Mouse (Mus musculus) C3H10T1/2 (cell line): ENCODE data around the gene Gspt1. TPM values are rescaled to one million over a fixed set of nuclear protein-coding genes. Genes with fewer than 3 reads are reported as not detected.

ENCODE experiments used
- polyA plus RNA-seq, 2 experiments: library from polyadenylated mRNA; unstranded; fragments of >200 nt; fragmentation: generic; extraction: Trizol; gene quantifications; one replicate each; pipeline ENCODE4 v1.2.1; 2012; ENCODE audit warnings: missing spikeins in 2 of 2

The Gspt1 gene
- 10 to 100 TPM; 13.6 to 37.6 TPM for polyA plus RNA-seq

GRCm38 (mm10) chr16:11253898-11254722, at the start of gene Gspt1:
Gspt1 (minus strand) TSS chr16:11254325.

GRCm38 (mm10) chr16:11202571-11203554, 51.3 kb downstream of the Gspt1 start, which contains the start of gene Rsl1d1:
Rsl1d1 (minus strand) TSS chr16:11203331.

GRCm38 (mm10) chr16:11176208-11176883, 77.8 kb downstream of the Gspt1 start, which contains the start of gene Zc3h7a:
Zc3h7a (minus strand) TSS chr16:11176393.

Other genes starting within 250 kb of the Gspt1 start
- gene Snn, start 193.4 kb downstream of the Gspt1 start, polyA plus RNA-seq: 10 to 100 TPM in 1 of 2 experiments, 1 to 10 TPM in 1; 6.4 to 79.7 TPM
- 10 to 100 TPM; 38.1 to 98.4 TPM for gene Litaf, start 188.2 kb downstream of the Gspt1 start, polyA plus RNA-seq
- 10 to 100 TPM in 1 of 2 experiments, 1 to 10 TPM in 1; 5.6 to 10.8 TPM for gene Txndc11, start 119.7 kb downstream of the Gspt1 start, polyA plus RNA-seq
- gene Zc3h7a, start 77.9 kb downstream of the Gspt1 start, polyA plus RNA-seq: 10 to 100 TPM in 1 of 2 experiments, under 1 TPM in 1; 0.74 to 14.6 TPM
- gene Rsl1d1, start 51.0 kb downstream of the Gspt1 start, polyA plus RNA-seq: 10 to 100 TPM in 1 of 2 experiments, 1 to 10 TPM in 1; 6.5 to 24.3 TPM
- gene Tnfrsf17, start 59.5 kb upstream of the Gspt1 start, polyA plus RNA-seq: not detected
- 1 to 10 TPM in 1 of 2 experiments, under 1 TPM in 1; 0.18 to 2.2 TPM for gene Snx29, start 68.6 kb upstream of the Gspt1 start, polyA plus RNA-seq